Mouse (Mus musculus) CH12.LX (cell line): ENCODE measurements around the gene Gm20388. TPM values are rescaled to one million over a fixed set of nuclear protein-coding genes. Genes with fewer than 3 reads are reported as not detected.

Experiments used
- DNase-seq: peaks from one replicate; pipeline ENCODE4 v3.0.0-alpha.2; 2013; ENCODE audit errors: extremely low read depth
- H3K27ac ChIP-seq: 2 replicates; pipeline ENCODE4 v1.5.1; 2012; ENCODE audit warnings: low read depth, mild to moderate bottlenecking, control low read depth, moderate library complexity; ENCODE audit not compliant: insufficient read depth
- H3K27me3 ChIP-seq: replicated peaks from 2 replicates; pipeline ENCODE3; 2012; ENCODE audit warnings: inconsistent platforms
- H3K36me3 ChIP-seq, 2 experiments: replicated peaks in 1 of 2; 2 replicates each; pipeline versions ENCODE3 to v1.6.1; 2012; ENCODE audit warnings: inconsistent platforms in 1 of 2, low read length in 1 of 2, mild to moderate bottlenecking in 1 of 2, mixed read lengths in 1 of 2, moderate library complexity in 1 of 2; ENCODE audit not compliant: control insufficient read depth in 1 of 2, insufficient read depth in 1 of 2
- H3K4me1 ChIP-seq, 2 experiments: 2 replicates each; pipeline ENCODE4 v1.6.1; 2012; ENCODE audit warnings: inconsistent platforms in 1 of 2, moderate library complexity in 1 of 2; ENCODE audit not compliant: insufficient read depth in 2 of 2, control insufficient read depth in 1 of 2
- H3K4me2 ChIP-seq: 2 replicates; pipeline ENCODE4 v1.6.1; 2012; ENCODE audit warnings: low read depth, mild to moderate bottlenecking, control low read depth; ENCODE audit not compliant: poor library complexity, insufficient read depth, severe bottlenecking
- H3K4me3 ChIP-seq, 3 experiments: fragments of 150-350 bp in 1 of 3; sonication (generic) in 1 of 3; replicated peaks in 1 of 3; 2 replicates each; pipeline versions ENCODE3 to v1.5.1; 2011 to 2012; ENCODE audit warnings: low read depth in 2 of 3, low read length in 2 of 3, mild to moderate bottlenecking in 2 of 3, moderate library complexity in 2 of 3, control low read depth in 1 of 3, improper control_type of control experiment in 1 of 3, inconsistent platforms in 1 of 3, mixed read lengths in 1 of 3; ENCODE audit not compliant: poor library complexity in 1 of 3
- H3K79me2 ChIP-seq: replicated peaks from 2 replicates; pipeline ENCODE4 v1.6.1; 2012; ENCODE audit warnings: mild to moderate bottlenecking, moderate library complexity; ENCODE audit not compliant: control insufficient read depth, poor library complexity, insufficient read depth, severe bottlenecking; ENCODE audit errors: extremely low read depth
- H3K9ac ChIP-seq: 2 replicates; pipeline ENCODE4 v1.6.1; 2012; ENCODE audit warnings: low read depth, mild to moderate bottlenecking, control low read depth, moderate library complexity; ENCODE audit not compliant: insufficient read depth
- H3K9me3 ChIP-seq: replicated peaks from 2 replicates; pipeline ENCODE3; 2012; ENCODE audit warnings: low read length, inconsistent platforms, mixed read lengths
- CHD1 ChIP-seq: IDR thresholded peaks from 2 replicates; pipeline ENCODE4 v1.6.1; 2012; ENCODE audit warnings: low read depth, low read length, improper control_type of control experiment, inconsistent platforms
- CHD2 ChIP-seq: IDR thresholded peaks from 2 replicates; pipeline ENCODE4 v1.6.1; 2011; ENCODE audit warnings: low read length, improper control_type of control experiment
- CTCF ChIP-seq, 2 experiments: IDR thresholded peaks in 1 of 2; conservative IDR thresholded peaks in 1 of 2; 2 replicates each; pipeline ENCODE4 v1.5.1; 2011 to 2012; ENCODE audit warnings: low read depth in 2 of 2, low read length in 2 of 2, improper control_type of control experiment in 1 of 2, inconsistent platforms in 1 of 2, mild to moderate bottlenecking in 1 of 2, moderate library complexity in 1 of 2
- E2F4 ChIP-seq: IDR thresholded peaks from 2 replicates; pipeline ENCODE4 v1.6.1; 2011; ENCODE audit warnings: low read depth, low read length, improper control_type of control experiment; ENCODE audit not compliant: insufficient replicate concordance
- ELF1 ChIP-seq: IDR thresholded peaks from 2 replicates; pipeline ENCODE4 v1.6.1; 2014; ENCODE audit warnings: low read depth, mild to moderate bottlenecking, inconsistent platforms, low read length, improper control_type of control experiment
- EP300 ChIP-seq: IDR thresholded peaks from 2 replicates; pipeline ENCODE4 v1.6.1; 2011; ENCODE audit warnings: low read length, improper control_type of control experiment
- ETS1 ChIP-seq: conservative IDR thresholded peaks from 2 replicates; pipeline ENCODE4 v1.6.1; 2012; ENCODE audit warnings: low read depth, mild to moderate bottlenecking, inconsistent platforms, low read length, improper control_type of control experiment, moderate library complexity
- GABPA ChIP-seq: IDR thresholded peaks from 2 replicates; pipeline ENCODE4 v1.6.1; 2012; ENCODE audit warnings: low read depth, low read length, improper control_type of control experiment, inconsistent platforms; ENCODE audit not compliant: insufficient replicate concordance
- IRF4 ChIP-seq: IDR thresholded peaks from 2 replicates; pipeline ENCODE4 v1.6.1; 2014; ENCODE audit warnings: low read depth, mild to moderate bottlenecking, inconsistent platforms, low read length, improper control_type of control experiment
- KAT2A ChIP-seq: IDR thresholded peaks from 2 replicates; pipeline ENCODE4 v1.6.1; 2012; ENCODE audit warnings: low read length, improper control_type of control experiment, inconsistent platforms; ENCODE audit not compliant: insufficient replicate concordance
- MAFK ChIP-seq: IDR thresholded peaks from 2 replicates; pipeline ENCODE4 v1.6.1; 2011; ENCODE audit warnings: low read length, improper control_type of control experiment; ENCODE audit not compliant: insufficient replicate concordance
- MAX ChIP-seq: IDR thresholded peaks from 2 replicates; pipeline ENCODE4 v1.6.1; 2011; ENCODE audit warnings: low read length, improper control_type of control experiment
- MXI1 ChIP-seq: IDR thresholded peaks from 2 replicates; pipeline ENCODE4 v1.6.1; 2011; ENCODE audit warnings: mild to moderate bottlenecking, low read depth, low read length, improper control_type of control experiment
- MYC ChIP-seq: IDR thresholded peaks from 2 replicates; pipeline ENCODE4 v1.6.1; 2011; ENCODE audit warnings: low read depth, mild to moderate bottlenecking, improper control_type of control experiment, low read length
- NELFE ChIP-seq: IDR thresholded peaks from 2 replicates; pipeline ENCODE4 v1.6.1; 2011; ENCODE audit warnings: low read depth, low read length, improper control_type of control experiment
- PAX5 ChIP-seq: IDR thresholded peaks from 2 replicates; pipeline ENCODE4 v1.6.1; 2012; ENCODE audit warnings: low read length, inconsistent platforms, mixed read lengths
- POLR2AphosphoS2 ChIP-seq: IDR thresholded peaks from 2 replicates; pipeline ENCODE4 v1.6.1; 2011; ENCODE audit warnings: low read depth, low read length, improper control_type of control experiment
- RAD21 ChIP-seq: IDR thresholded peaks from 2 replicates; pipeline ENCODE4 v1.6.1; 2011; ENCODE audit warnings: low read depth, mild to moderate bottlenecking, low read length, improper control_type of control experiment, moderate library complexity
- TCF12 ChIP-seq: IDR thresholded peaks from 2 replicates; pipeline ENCODE4 v1.6.1; 2014; ENCODE audit warnings: low read depth, mild to moderate bottlenecking, inconsistent platforms, low read length, improper control_type of control experiment
- ZC3H11A ChIP-seq: IDR thresholded peaks from 2 replicates; pipeline ENCODE4 v1.6.1; 2012; ENCODE audit warnings: low read depth, mild to moderate bottlenecking, inconsistent platforms, low read length, improper control_type of control experiment
- ZMIZ1 ChIP-seq: IDR thresholded peaks from 2 replicates; pipeline ENCODE4 v1.6.1; 2012; ENCODE audit warnings: low read depth, mild to moderate bottlenecking, inconsistent platforms, low read length, improper control_type of control experiment
- dilution Hi-C: fragments of 300-500 bp; cut with MboI; formaldehyde crosslinking; loops from 2 replicates; pipeline ENCODE4 v1.14.3; 2020; ENCODE audit warnings: low sequenced_read_pairs; ENCODE audit not compliant: extremely low pct_unique_long_range_greater_than_20kb, extremely low pct_ligation_motif_present
- in situ Hi-C: fragments of 300-500 bp; cut with MboI; formaldehyde crosslinking; loops from 3 replicates; pipeline ENCODE4 v1.14.3; 2019; ENCODE audit warnings: low sequenced_read_pairs, low pct_ligation_motif_present, low pct_unique_long_range_greater_than_20kb, mixed read lengths
- polyA plus RNA-seq: library from polyadenylated mRNA; unstranded; fragments of >175 nt; gene quantifications from 2 replicates; pipeline ENCODE4 v1.2.1, GENCODE M21; 2012; ENCODE audit warnings: low read depth; ENCODE audit not compliant: insufficient read length
- total RNA-seq, 2 experiments: library from RNA; depleted of rRNA; stranded (reverse); fragments of 300-350 nt in 1 of 2; fragments of >200 nt in 1 of 2; gene quantifications; 2 replicates each; pipeline ENCODE4 v1.2.3; 2012 to 2014

Gene Gm20388
- total and polyA plus RNA-seq, 3 experiments: 14.8 to 26.3 (median 22.2) TPM

GRCm38 (mm10) chr8:121421009-121421408 is 1510.4 kb downstream of the Gm20388 start:
- no peak overlapping the region for H3K4me3 ChIP-seq
- H3K4me2 ChIP-seq: no peak overlapping the region
- no peak overlapping the region for H3K9ac ChIP-seq
- H3K27ac ChIP-seq: no peak overlapping the region
- H3K9me3 ChIP-seq: peaks cover 2% of the 10 kb centered on the region
- in situ Hi-C loops: no loop called here
- H3K27me3 ChIP-seq: peaks cover 59% of the 10 kb centered on the region
- H3K4me1 ChIP-seq: 0 out of 4 replicates have a peak, but pooled peaks cover 0 to 4% of the 10 kb centered on the region in 2 experiments
- DNase-seq: no peak
- TF ChIP-seq ETS1 (no peak), MXI1 (no peak), MAX (no peak), EP300 (no peak), CHD1 (no peak), POLR2AphosphoS2 (no peak), ELF1 (no peak), E2F4 (no peak), MAFK (no peak), CTCF (conservative IDR thresholded peaks at IDR 0.05 in 1 of 2, IDR thresholded peaks at IDR 0.05 in 1 of 2; ENCODE audit: low read depth in 2 of 2, low read length in 2 of 2) (no peak), RAD21 (no peak), KAT2A (no peak), CHD2 (no peak), IRF4 (no peak), PAX5 (no peak), ZMIZ1 (no peak), TCF12 (no peak), NELFE (no peak)
- H3K79me2 ChIP-seq: no peaks in the 10 kb centered on the region
- H3K36me3 ChIP-seq: no peaks in the 10 kb centered on the region
- dilution Hi-C loops: no loop called here

- in situ Hi-C loops: no loop called here
- no peak for DNase-seq
- no peak overlapping the region for H3K27ac ChIP-seq
Measured at GRCm38 (mm10) chr8:121424080-121424479, 1513.4 kb downstream of the Gm20388 start.

More at GRCm38 (mm10) chr8:121424080-121424479, 1513.4 kb downstream of the Gm20388 start:
- H3K9ac ChIP-seq: no peak overlapping the region
- H3K9me3 ChIP-seq: peaks cover 2% of the 10 kb centered on the region
- H3K4me3 ChIP-seq: no peak overlapping the region
- H3K36me3 ChIP-seq: no peaks in the 10 kb centered on the region
- TF ChIP-seq ZMIZ1 (no peak), ZC3H11A (no peak), ETS1 (no peak), KAT2A (no peak), CTCF (conservative IDR thresholded peaks at IDR 0.05 in 1 of 2, IDR thresholded peaks at IDR 0.05 in 1 of 2; ENCODE audit: low read depth in 2 of 2, low read length in 2 of 2) (no peak), RAD21 (no peak), MYC (no peak), E2F4 (no peak), POLR2AphosphoS2 (no peak), PAX5 (no peak), GABPA (no peak)
- dilution Hi-C loops: no loop called here
- 0 out of 4 replicates have a peak, but pooled peaks cover 0 to 4% of the 10 kb centered on the region in 2 experiments for H3K4me1 ChIP-seq
- H3K79me2 ChIP-seq: no peaks in the 10 kb centered on the region
- H3K4me2 ChIP-seq: no peak overlapping the region
- H3K27me3 ChIP-seq: peaks cover 54% of the 10 kb centered on the region
